Mouse (Mus musculus): ENCODE results near the gene Sec23b. TPM values are rescaled to one million over a fixed set of nuclear protein-coding genes. Genes with fewer than 3 reads are reported as not detected.
A peak's percentile ranks its signal among the peaks of the same experiment; 100 is the strongest.

Sec23b gene
- polyA plus RNA-seq, 1 experiment from 2014 or later = 93.5 TPM

GRCm38 (mm10) chr2:144593951-144594651 is 38.1 kb downstream of the Sec23b start, which contains the start of gene Smim26:
TSS of gene Smim26 (plus strand) at chr2:144594054.
- H3K9me3 ChIP-seq (ENCODE audit: control insufficient read depth, low read length) = no peaks in the 10 kb centered on the region
- no peak within 1 kb of the TSS for H3K27ac ChIP-seq (ENCODE audit: low read depth, low read length)
- peak; percentile 96 for ATAC-seq (ENCODE audit: low FRiP score, low TSS enrichment)

GRCm38 (mm10) chr2:144598006-144598405 is 42.0 kb downstream of the Sec23b start:
- no peak for ATAC-seq (ENCODE audit: low FRiP score, low TSS enrichment)
- H3K4me1 ChIP-seq (ENCODE audit: control insufficient read depth, insufficient read depth, low read length) = no peaks in the 10 kb centered on the region
- no peak overlapping the region for H3K4me3 ChIP-seq (ENCODE audit: low read length)
- H3K4me2 ChIP-seq (replicated peaks; ENCODE audit: low read depth, low read length) = no peak overlapping the region
- peaks cover 4% of the 10 kb centered on the region for H3K36me3 ChIP-seq (ENCODE audit: control insufficient read depth, insufficient read depth, low read length)
- 78% methylated on average over 2 of the region's 2 CpGs for WGBS
- no peak overlapping the region for H3K9ac ChIP-seq (ENCODE audit: low read depth, low read length)
- no peak overlapping the region for H3K27ac ChIP-seq (ENCODE audit: low read depth, low read length)
- H3K27me3 ChIP-seq (ENCODE audit: control insufficient read depth, insufficient read depth, low read length) = no peaks in the 10 kb centered on the region
- H3K9me3 ChIP-seq (ENCODE audit: control insufficient read depth, low read length) = no peaks in the 10 kb centered on the region

More at GRCm38 (mm10) chr2:144593951-144594651, 38.1 kb downstream of the Sec23b start, which contains the start of gene Smim26:
- H3K36me3 ChIP-seq (ENCODE audit: control insufficient read depth, insufficient read depth, low read length) = peaks cover 6% of the 10 kb centered on the region
- H3K4me2 ChIP-seq (replicated peaks; ENCODE audit: low read depth, low read length) = peak within 1 kb of the TSS; percentile 71
- peak within 1 kb of the TSS; percentile 72 for H3K4me3 ChIP-seq (ENCODE audit: low read length)
- no peaks in the 10 kb centered on the region for H3K4me1 ChIP-seq (ENCODE audit: control insufficient read depth, insufficient read depth, low read length)
- 2% methylated on average over 31 of the region's 31 CpGs for whole genome bisulfite sequencing
- peak within 1 kb of the TSS; percentile 72 for H3K9ac ChIP-seq (ENCODE audit: low read depth, low read length)
- H3K27me3 ChIP-seq (ENCODE audit: control insufficient read depth, insufficient read depth, low read length) = no peaks in the 10 kb centered on the region

GRCm38 (mm10) chr2:144599831-144600687 is 44.0 kb downstream of the Sec23b start, which contains the start of gene Dtd1:
TSS of gene Dtd1 (plus strand) at chr2:144599897.
- peak; percentile 98 for ATAC-seq (ENCODE audit: low FRiP score, low TSS enrichment)
- no peaks in the 10 kb centered on the region for H3K27me3 ChIP-seq (ENCODE audit: control insufficient read depth, insufficient read depth, low read length)
- peak within 1 kb of the TSS; percentile 67 for H3K4me2 ChIP-seq (replicated peaks; ENCODE audit: low read depth, low read length)
- H3K4me3 ChIP-seq (ENCODE audit: low read length) = peak within 1 kb of the TSS; percentile 67
- H3K4me1 ChIP-seq (ENCODE audit: control insufficient read depth, insufficient read depth, low read length) = no peaks in the 10 kb centered on the region
- peak within 1 kb of the TSS; percentile 38; the same call in 1 of the 2 replicates for H3K27ac ChIP-seq (ENCODE audit: low read depth, low read length)
- H3K9ac ChIP-seq (ENCODE audit: low read depth, low read length) = peak within 1 kb of the TSS; percentile 82
- no peaks in the 10 kb centered on the region for H3K9me3 ChIP-seq (ENCODE audit: control insufficient read depth, low read length)
- H3K36me3 ChIP-seq (ENCODE audit: control insufficient read depth, insufficient read depth, low read length) = peaks cover 4% of the 10 kb centered on the region
- 3% methylated on average over 50 of the region's 50 CpGs for WGBS

- no peak for ATAC-seq (ENCODE audit: low FRiP score, low TSS enrichment)
- no peaks in the 10 kb centered on the region for H3K4me1 ChIP-seq (ENCODE audit: control insufficient read depth, insufficient read depth, low read length)
- 96% methylated on average over 1 of the region's 1 CpGs for WGBS
- H3K4me2 ChIP-seq (replicated peaks; ENCODE audit: low read depth, low read length) = no peak overlapping the region
- no peak overlapping the region for H3K9ac ChIP-seq (ENCODE audit: low read depth, low read length)
- H3K4me3 ChIP-seq (ENCODE audit: low read length) = no peak overlapping the region
- H3K9me3 ChIP-seq (ENCODE audit: control insufficient read depth, low read length) = no peaks in the 10 kb centered on the region
- H3K27ac ChIP-seq (ENCODE audit: low read depth, low read length) = no peak overlapping the region
- H3K36me3 ChIP-seq (ENCODE audit: control insufficient read depth, insufficient read depth, low read length) = no peaks in the 10 kb centered on the region
- H3K27me3 ChIP-seq (ENCODE audit: control insufficient read depth, insufficient read depth, low read length) = no peaks in the 10 kb centered on the region
Observed at GRCm38 (mm10) chr2:144601576-144601975, 45.5 kb downstream of the Sec23b start.

- Histone ChIP-seq H3K4me1 (ENCODE audit: control insufficient read depth, insufficient read depth, low read length) (no peaks in the 10 kb centered on the region), H3K27ac (ENCODE audit: low read depth, low read length) (no peak overlapping the region), H3K9ac (ENCODE audit: low read depth, low read length) (no peak overlapping the region), H3K36me3 (ENCODE audit: control insufficient read depth, insufficient read depth, low read length) (no peaks in the 10 kb centered on the region), H3K4me3 (ENCODE audit: low read length) (no peak overlapping the region), H3K9me3 (ENCODE audit: control insufficient read depth, low read length) (no peaks in the 10 kb centered on the region), H3K27me3 (ENCODE audit: control insufficient read depth, insufficient read depth, low read length) (no peaks in the 10 kb centered on the region), H3K4me2 (replicated peaks; ENCODE audit: low read depth, low read length) (no peak overlapping the region)
- WGBS = 89% methylated on average over 6 of the region's 6 CpGs
- no peak for ATAC-seq (ENCODE audit: low FRiP score, low TSS enrichment)
Observed at GRCm38 (mm10) chr2:144613956-144614355, 57.9 kb downstream of the Sec23b start.

- H3K4me2 ChIP-seq (replicated peaks; ENCODE audit: low read depth, low read length) = no peak overlapping the region
- WGBS = 89% methylated on average over 16 of the region's 16 CpGs
- no peak overlapping the region for H3K27ac ChIP-seq (ENCODE audit: low read depth, low read length)
- H3K9ac ChIP-seq (ENCODE audit: low read depth, low read length) = no peak overlapping the region
- H3K36me3 ChIP-seq (ENCODE audit: control insufficient read depth, insufficient read depth, low read length) = no peaks in the 10 kb centered on the region
- no peaks in the 10 kb centered on the region for H3K9me3 ChIP-seq (ENCODE audit: control insufficient read depth, low read length)
- H3K27me3 ChIP-seq (ENCODE audit: control insufficient read depth, insufficient read depth, low read length) = no peaks in the 10 kb centered on the region
- no peak for ATAC-seq (ENCODE audit: low FRiP score, low TSS enrichment)
- H3K4me1 ChIP-seq (ENCODE audit: control insufficient read depth, insufficient read depth, low read length) = no peaks in the 10 kb centered on the region
- no peak overlapping the region for H3K4me3 ChIP-seq (ENCODE audit: low read length)
Observed at GRCm38 (mm10) chr2:144617074-144617874, 61.2 kb downstream of the Sec23b start.

- Histone ChIP-seq H3K4me2 (replicated peaks; ENCODE audit: low read depth, low read length) (no peak overlapping the region), H3K27ac (ENCODE audit: low read depth, low read length) (no peak overlapping the region), H3K9ac (ENCODE audit: low read depth, low read length) (no peak overlapping the region), H3K36me3 (ENCODE audit: control insufficient read depth, insufficient read depth, low read length) (no peaks in the 10 kb centered on the region), H3K9me3 (ENCODE audit: control insufficient read depth, low read length) (no peaks in the 10 kb centered on the region; the same call in 1 of the 2 replicates), H3K4me3 (ENCODE audit: low read length) (no peak overlapping the region), H3K27me3 (ENCODE audit: control insufficient read depth, insufficient read depth, low read length) (no peaks in the 10 kb centered on the region), H3K4me1 (ENCODE audit: control insufficient read depth, insufficient read depth, low read length) (no peaks in the 10 kb centered on the region)
- peak; percentile 72; the same call in 1 of the 2 replicates for ATAC-seq (ENCODE audit: low FRiP score, low TSS enrichment)
- 44% methylated on average over 6 of the region's 6 CpGs for WGBS
Observed at GRCm38 (mm10) chr2:144621491-144621890, 65.5 kb downstream of the Sec23b start.

- ATAC-seq (ENCODE audit: low FRiP score, low TSS enrichment) = no peak
- Histone ChIP-seq H3K27ac (ENCODE audit: low read depth, low read length) (no peak overlapping the region), H3K9ac (ENCODE audit: low read depth, low read length) (no peak overlapping the region), H3K9me3 (ENCODE audit: control insufficient read depth, low read length) (peaks cover 4% of the 10 kb centered on the region; the same call in 1 of the 2 replicates), H3K4me2 (replicated peaks; ENCODE audit: low read depth, low read length) (no peak overlapping the region), H3K4me3 (ENCODE audit: low read length) (no peak overlapping the region), H3K27me3 (ENCODE audit: control insufficient read depth, insufficient read depth, low read length) (no peaks in the 10 kb centered on the region), H3K36me3 (ENCODE audit: control insufficient read depth, insufficient read depth, low read length) (no peaks in the 10 kb centered on the region), H3K4me1 (ENCODE audit: control insufficient read depth, insufficient read depth, low read length) (no peaks in the 10 kb centered on the region)
- 91% methylated on average over 2 of the region's 2 CpGs for WGBS
Observed at GRCm38 (mm10) chr2:144633551-144633950, 77.5 kb downstream of the Sec23b start.
